Mouse (Mus musculus) left cerebral cortex, postnatal 4 days (tissue): ENCODE data around the gene Selenok. TPM values are rescaled to one million over a fixed set of nuclear protein-coding genes. Genes with fewer than 3 reads are reported as not detected.
A peak's percentile ranks its signal among the peaks of the same experiment; 100 is the strongest.

Experiments
- DNase-seq: peaks from one replicate; pipeline ENCODE4 v3.0.0-alpha.2; 2022
- intact Hi-C: fragments of 180-260 bp; cut with DNase I; formaldehyde crosslinking; loops from one replicate; pipeline ENCODE4 v1.15.1; 2025
- total RNA-seq, 2 experiments: library from RNA; stranded (reverse); gene quantifications; 2 replicates each; pipeline ENCODE4 v1.2.3; 2021

Gene Selenok
- total RNA-seq, 2 experiments from 2014 or later = 105 to 123 TPM

DNA sequence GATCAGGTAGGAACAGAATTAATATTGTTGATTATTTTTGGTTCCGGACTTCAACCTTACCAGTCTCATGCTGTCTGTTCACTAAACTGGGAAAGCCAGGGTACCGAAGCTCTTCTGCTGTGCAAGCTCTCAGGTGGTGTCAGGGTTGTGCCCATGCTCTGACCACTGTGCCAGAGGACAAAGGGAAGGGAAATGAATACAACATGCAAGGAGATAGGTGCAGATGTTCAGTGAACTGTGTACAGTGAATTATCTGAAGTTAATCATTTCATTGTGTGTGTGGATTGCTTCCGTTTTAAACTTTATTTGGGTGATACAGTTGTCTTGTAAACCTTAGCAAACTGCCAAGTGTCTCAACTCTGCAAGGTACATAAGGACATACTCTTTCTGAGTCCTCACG lies 20.2 kb downstream of the Selenok start:
- no peak for DNase-seq
- intact Hi-C loops = loop anchor here (10.0 kb wide), 1 partner anchor 496 kb away; no protein-coding TSS in a partner anchor

DNA sequence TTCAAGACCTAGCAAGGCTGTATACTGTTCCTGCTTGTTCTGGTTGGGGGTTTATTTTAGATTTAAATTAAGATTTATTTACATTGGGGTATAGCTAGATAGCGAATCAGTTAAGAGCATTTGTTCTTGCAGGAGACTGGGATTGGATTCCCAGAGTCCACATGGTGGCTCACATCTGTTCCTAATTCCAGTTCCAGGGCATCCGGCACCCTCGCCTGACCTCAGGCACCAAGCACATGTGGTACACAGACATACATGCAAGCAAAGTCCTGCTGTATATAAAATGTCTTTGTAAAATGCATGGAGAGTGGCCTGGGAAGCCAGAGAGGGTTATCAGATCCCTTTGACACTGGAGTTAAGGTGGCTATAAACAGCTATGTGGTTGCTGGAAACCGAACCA lies 26.9 kb downstream of the Selenok start:
- intact Hi-C loops = no loop called here

DNA sequence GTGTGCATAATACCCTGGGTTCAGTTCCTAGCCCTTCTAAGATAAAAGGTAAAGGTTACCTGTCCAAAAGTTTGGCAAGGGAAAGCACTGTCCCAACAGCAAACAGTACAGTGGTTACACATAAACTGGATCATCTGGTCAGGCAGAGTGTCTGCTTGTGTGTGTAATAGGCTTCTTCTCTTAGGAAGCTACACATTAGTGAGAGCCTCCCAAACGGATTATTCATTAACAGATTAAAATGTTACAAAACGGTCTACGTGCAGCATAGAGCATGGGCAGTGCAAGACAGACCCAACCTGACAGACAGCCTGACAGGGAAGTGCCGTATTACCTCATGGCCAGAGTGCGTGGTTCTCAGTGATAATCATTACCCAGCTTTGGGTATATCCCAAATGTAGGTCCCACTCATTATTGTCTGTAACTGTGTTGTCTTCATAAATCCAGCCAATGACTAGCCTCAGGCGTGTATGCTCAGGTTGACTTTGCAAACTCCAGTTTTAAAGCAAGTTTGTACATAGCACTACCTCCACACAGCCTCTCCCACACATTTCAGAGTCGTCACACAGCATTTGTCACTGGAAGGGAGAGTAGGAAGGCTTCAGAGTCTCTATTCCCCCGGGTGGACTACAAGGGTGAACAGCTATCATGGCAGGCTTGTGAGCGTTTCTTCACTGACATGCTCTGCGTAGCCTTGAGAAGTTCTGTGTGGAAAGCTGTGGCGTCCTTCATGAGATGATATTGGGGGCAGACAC lies 28.1 kb downstream of the Selenok start:
- no peak for DNase-seq
- intact Hi-C loops = no loop called here

More for the DNA sequence above, 26.9 kb downstream of the Selenok start:
- no peak for DNase-seq

DNA sequence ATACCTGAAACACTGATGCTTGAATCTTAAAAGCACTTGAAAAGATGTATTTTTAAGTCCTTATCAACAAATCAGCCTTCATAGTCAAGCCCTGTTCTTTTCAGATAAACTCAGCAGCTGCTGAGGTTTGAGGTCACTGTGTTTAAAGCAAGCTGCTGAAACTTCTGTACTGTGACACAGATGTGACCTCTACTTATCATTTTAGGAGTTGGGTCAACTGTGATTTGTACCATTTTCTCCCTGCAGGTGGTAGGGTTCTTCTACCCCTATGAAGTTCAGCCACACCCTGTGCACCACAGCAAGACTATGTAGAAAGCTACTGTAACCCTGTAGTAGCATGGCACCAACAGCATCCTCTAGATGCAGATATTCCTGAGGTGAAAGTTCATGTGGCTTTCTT lies 29.2 kb downstream of the Selenok start:
- intact Hi-C loops = no loop called here
- DNase-seq = no peak

DNA sequence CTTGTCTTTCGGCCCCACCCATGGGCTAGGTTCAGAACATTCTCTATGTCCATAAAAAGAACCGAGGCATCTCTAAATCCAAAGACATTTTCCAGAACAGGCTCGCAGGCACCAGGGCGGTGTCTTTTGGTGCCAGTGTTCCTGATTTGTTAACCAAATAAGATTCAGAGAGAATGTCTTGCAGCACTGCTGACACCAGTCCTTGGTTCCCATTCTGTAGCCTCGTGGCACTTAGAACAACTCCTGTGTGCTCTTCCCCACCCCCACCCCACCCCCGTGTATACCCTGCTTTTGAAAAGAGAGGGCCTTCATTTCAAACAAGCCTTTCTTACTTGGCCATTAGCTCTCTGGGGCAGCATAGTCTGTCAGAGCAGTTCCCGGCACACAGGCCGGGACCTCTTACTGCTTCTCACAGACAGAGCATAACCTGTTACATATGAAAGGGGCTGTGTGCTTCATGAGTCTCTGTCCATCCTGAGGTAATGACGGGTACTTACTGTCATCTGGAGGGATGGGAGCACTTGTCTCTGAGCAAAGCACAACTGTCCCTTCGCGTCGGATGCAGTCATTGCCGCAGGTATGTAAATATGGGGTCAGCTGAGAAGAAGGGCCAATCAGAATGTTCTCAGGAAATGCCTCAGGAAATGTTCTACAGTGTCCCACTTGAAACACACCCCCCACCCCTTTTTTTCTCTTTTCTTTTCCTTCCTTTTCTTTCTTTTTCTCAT lies 30.8 kb downstream of the Selenok start:
- intact Hi-C loops = no loop called here
- no peak for DNase-seq

DNA sequence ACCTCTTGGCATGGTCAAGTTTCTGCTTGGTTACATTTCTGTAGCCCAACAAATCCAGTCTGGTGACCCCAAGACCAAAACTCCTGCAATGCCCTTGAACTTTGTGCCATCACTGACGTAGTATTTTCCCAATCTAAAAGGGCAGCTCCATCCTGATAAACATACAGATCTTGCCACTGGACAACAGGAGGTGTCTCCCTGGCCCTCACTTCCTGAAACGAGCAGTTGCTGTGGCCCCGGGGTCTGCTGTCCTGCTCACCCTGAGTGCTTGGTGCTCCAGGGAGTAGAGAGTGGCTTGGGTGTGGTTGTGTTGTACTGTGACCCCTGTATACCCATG lies 31.3 kb downstream of the Selenok start:
- no peak for DNase-seq
- intact Hi-C loops = no loop called here

DNA sequence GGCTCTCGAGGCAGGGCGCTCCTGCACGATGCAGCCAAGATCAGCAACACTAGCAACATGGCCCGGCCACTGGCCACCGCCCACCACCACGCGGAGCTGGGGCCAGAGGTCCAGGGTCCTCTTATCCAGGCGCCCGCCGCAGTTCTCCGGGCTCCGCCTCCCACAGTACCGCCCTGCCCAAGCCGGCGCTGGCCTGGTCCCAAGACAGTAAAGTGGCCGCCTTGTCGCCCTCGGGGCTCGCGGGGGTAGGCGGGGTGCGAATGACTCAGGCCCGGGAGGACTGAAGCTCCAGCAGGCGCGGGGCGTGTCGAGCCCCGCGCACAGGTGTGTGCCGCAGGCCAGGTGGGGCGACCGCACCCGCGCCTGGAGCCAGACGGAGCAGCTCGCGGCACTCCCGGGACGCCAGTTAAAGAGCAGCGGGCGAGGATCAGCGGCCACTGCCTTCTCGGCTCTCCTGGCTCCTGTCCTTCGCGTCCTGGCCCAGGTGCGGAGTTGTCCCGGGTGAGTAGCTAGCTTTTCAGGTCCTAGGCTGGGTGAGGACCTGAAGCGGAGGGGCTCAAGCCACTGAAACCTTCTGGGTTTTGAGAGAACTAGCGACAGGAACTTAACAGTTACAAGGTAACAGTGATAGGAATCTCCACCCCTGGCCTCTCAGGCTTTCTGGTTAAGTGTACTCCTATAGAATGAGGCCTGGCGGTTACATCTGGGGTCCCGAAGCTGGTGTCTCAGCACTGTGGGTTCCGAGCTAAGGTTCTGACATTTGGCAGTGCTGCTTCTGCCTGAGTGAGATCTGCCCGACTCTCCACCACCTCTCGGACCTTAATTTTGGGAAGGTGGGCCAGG lies 40.8 kb downstream of the Selenok start, which contains the start of the genes Il17rb and Chdh:
Il17rb (minus strand) TSS at position 164 of the 843 bp plus-strand sequence.
Chdh (plus strand) TSS at position 291 of the 843 bp plus-strand sequence.
- peak; percentile 69 for DNase-seq
- intact Hi-C loops = no loop called here

DNA sequence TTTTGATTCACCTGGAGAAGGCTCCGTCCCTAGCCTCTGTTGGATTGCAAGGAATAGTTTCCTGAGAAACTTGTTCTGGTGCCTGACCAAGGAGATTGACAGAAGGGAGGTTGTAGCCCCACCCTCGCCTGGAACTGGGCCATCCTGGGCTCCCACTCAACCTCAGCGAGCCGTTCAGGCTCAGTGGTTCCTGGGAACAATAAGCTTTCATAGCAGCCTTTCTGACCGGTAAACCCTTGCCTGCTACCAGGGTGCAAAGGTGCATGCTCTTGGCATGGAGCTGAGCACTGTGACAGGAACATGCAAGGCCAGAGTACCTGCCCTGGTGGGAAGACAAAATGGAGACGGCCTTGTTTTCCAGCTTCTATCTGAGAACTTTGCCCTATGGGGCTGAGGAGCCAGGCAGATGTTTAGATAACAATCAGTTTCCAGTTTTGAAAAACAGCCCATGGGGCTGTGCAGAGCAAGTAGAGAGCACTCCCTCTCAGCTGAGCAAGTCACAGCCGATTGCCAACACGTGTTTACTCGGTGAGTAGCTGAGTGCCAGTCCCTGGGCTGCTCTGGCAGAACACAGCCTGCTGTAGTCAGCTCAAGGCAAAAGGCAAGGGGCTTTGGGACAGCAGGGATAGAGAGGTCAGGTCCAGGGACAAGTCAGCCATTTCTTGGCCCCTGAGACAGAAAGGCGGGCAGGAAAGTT lies 41.9 kb downstream of the Selenok start:
- intact Hi-C loops = no loop called here
- peak; percentile 82 for DNase-seq

DNA sequence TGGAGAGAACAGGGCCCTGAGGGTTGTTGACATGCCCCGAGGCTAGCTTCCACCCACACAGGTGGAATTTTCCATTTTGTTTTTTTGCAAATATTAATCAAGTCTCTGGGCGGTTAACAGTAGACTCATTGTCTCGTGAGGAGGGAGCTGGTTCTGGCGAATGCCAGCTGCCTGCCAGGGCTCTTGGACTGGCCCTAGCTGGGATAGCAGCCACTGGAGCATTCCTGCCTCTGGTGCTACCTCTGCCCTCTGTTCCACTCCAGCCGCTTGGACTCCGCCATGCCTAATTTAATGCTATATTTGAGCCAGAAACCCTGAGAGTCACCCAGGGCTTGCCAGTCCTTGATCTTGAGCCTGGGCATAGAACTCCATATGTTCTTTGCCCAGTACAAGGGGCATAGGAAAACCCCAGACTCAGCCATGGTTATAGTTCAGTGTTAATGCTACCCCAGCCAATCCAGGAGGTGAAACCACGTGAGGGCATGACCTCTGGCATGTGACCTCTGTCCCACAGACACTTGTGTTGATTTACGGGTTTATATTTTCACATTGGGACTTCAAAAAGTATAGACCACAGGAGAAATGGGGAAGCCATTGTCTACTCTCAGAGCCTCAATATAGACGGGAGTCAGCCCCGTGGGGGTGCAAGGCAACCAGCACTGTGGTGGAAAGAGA lies 43.9 kb downstream of the Selenok start:
- intact Hi-C loops = no loop called here
- DNase-seq = peak; percentile 56

DNA sequence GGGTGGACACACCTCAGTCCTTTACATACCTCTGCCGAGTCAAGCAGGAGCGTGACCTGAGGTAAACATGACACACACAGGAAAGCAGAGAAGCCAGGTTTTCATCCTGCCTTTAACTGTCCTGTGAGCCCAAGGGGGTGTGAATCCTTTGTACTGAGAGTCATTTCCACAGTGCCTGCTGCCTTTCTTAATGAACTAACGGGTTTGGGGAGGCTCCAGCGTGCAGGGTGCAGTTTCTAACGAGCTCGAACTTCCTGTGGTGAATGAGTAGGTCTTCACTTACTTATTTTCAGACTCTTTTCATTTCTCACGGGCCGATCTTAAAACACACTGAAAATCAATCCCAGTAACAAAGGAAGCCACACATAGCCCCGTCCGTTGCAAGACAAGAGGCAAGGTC lies 46.4 kb downstream of the Selenok start:
- intact Hi-C loops = no loop called here
- no peak for DNase-seq

DNA sequence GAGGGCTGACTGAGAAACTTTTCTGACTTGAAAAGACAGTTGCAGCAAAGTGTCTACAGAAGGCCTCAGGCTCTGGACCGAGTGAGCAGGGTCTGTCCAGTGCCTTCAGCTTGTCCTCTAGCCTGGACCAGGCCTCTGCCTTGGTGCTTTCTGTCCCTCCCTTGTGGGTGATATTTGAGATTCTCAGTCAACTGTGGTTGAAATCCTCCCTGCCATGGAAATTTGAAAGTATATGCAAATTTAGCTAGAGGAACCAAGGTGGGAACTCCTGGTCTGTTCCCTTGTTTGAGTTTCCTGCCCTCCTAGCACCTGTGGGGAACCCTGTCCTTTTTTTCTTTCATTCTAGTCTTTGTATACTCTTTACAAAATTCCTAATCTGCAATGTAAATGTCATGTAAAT lies 46.9 kb downstream of the Selenok start:
- DNase-seq = no peak
- intact Hi-C loops = no loop called here

DNA sequence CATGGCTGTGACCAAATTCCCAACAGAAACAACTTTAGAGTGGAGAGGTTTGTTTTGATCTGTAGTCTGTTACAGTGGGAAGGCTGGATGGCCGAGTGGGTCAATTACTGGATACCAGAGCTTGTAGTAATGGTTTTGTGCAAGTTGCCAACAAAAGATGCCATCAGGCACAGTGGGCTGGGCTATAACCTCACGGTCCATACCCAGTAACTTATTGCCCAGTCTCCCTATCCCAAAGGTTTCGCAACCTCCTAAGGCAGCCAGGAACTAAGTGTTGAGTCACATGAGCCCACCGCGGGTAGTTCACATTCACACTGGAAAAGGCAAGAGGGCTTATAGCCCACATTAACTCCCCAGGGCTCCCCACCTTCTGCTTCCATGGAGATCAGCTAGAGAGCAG lies 48.6 kb downstream of the Selenok start:
- intact Hi-C loops = no loop called here
- DNase-seq = no peak

DNA sequence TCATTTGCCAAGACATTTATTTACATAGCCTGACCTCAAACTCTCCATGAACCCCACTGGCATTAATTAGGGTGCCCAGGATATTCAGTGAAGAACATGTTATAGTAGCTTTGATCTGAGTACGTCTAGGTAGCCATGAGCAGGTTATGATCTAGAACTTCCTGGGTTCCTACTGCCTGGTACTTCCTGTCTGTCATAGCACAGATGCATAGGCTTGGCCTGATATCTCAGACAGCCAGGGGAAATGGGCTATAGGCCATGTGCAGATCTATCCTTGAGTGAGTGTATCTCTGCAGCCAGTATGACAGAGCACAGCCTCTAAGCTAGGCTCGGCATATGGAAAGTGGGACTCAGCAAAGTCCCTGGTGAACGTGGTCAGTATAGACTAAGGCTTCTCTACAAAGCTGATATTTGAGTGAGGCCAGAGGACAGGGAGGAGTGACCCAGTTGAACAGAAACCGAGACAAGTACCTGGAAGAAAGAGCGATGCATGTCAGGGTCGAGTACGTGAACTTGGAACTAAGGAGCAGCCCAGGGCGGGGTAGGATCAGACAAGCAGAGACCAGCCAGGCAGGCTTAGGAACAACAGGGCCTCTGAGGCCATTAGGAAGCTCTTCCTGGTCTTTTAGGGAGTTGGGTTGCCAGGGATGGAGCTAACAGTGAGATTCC lies 49.8 kb downstream of the Selenok start:
- intact Hi-C loops = no loop called here

DNA sequence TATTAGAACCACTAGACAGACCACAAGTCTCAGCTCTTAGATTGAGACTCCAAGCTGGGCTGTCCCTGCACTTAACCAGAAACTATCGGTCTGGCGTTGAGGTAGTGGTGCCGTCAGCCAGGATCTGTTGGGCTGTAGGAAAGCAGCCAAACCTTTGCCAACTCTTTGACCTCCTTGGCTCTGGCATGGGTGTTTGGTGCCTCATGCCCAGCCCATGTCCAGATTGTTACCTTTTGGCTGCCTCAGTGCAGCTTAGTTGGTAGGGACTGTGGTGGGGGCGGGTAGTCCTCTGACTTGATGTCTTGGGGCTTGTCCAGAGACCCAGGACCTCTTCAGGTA lies 50.3 kb downstream of the Selenok start:
- DNase-seq = no peak
- intact Hi-C loops = no loop called here

More for the DNA sequence above, 49.8 kb downstream of the Selenok start:
- no peak for DNase-seq

DNA sequence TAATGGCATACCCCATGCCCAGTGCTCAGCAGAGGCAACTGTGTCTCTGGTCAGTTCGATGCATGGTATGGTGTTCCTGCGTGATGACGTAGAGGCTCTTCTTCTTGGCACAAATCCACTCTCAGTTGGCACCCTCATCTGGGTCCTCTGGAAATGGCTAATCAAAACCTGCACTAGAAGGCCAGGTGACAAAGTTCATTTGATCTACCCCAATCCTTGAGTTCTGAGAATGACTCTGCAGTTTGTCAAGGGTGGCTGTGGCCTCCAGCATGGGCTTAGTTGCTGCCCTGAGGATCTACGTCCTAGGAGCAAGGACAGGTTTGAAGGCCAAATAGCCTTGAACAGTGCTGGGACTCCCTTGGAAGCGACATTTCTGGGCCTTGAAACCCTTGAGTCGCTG lies 50.7 kb downstream of the Selenok start:
- intact Hi-C loops = no loop called here
- no peak for DNase-seq

DNA sequence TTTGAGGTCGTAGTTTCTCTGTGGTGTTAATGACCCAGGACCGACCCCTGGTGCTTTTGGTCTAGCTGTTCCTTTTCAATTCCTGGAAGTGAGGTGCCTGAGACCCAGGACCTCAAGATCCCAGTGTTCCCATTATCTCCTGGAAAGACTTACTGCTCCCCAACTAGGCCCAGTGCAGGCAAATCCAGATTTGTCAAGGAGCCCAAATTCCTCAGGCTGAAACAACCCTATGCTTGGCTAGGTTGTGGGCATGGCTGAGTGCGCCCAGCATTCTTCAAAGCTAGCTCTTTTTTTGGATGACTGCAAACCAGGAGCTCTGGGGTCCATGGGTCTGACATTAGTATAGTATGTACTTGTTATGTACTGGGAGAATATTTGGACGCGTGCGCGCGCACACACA lies 51.3 kb downstream of the Selenok start:
- DNase-seq = no peak
- intact Hi-C loops = no loop called here

DNA sequence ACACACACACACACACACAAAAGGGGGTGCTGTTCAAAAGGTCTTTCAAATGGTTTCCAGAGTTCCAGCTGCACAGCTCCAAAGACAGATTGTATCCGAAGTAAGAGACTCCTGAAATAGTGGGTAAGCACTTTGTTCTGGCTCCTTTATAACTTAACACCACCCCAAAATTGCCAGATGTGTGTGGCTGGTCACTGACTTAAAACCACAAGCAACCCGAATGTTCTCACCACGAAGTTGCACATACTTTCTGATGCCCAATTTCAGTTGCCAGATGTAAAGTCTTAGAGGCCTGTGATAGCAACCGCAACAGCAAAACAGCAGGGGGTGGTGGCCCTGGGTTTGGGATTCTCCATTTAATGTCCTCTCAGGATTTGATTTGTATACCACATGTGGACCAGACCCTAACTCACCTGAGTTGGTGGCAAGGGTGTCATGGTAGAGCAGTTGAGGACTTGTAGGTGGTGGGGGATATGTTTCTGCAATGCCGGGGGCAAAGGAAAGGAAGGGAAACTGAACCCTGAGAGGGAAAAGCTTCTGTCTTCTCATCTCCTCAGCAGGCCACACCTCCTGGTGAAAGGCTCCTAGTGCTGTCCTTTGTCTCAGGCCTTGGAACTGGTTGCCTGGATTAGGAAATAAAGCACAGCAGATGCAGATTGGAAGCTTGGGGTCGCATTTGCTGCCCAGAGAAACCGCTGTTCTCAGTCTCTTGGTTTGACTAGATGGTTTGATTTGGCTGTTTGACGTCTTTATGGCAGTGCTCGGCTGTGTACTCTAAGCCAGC lies 51.9 kb downstream of the Selenok start:
- intact Hi-C loops = no loop called here
- DNase-seq = no peak

DNA sequence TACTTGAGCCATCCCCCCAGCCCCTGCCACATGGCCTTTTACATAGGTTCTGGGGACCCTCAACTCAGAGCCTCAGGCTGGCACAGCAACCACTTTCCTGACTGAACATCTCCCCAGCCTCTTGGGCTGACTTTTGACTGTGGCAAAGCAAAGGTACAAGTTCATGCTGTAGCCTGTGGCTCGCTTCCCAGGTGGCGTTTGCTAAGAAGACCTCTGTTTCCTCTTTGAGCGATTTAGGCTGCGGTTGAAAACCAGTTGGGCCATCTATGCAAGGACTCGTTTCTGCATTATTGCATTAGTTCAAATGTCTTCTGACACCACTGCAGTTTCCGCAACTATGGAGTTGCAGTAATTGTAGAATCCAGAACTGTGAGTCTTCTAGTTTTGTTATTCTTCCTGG lies 54.4 kb downstream of the Selenok start:
- DNase-seq = no peak
- intact Hi-C loops = no loop called here

DNA sequence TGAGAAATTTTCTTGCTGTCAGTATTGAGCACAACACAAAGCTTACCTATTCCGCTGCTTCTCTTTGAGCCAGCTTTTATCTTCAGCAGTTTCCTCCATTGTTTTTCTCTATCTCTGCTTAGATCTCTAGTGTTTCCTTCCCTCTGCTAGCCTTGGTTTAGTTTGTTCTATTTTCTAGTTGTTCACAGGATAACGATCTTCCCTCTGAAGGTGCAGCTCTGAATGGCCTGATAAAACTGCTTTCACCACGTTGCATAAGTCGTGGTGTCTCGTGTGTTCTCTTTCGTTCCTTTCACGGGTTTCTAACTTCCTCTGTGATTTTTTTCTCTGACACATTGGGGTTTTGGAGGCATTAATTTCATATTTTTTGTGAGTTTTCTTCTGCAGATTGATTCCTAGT lies 56.3 kb downstream of the Selenok start:
- DNase-seq = no peak
- intact Hi-C loops = no loop called here
